Mouse (Mus musculus): ENCODE measurements around the gene Naa25. TPM values are rescaled to one million over a fixed set of nuclear protein-coding genes. Genes with fewer than 3 reads are reported as not detected.

Gene Naa25
- polyA plus RNA-seq, 1 experiment from 2014 or later, result 42.6 TPM

GRCm38 (mm10) chr5:121399540-121399939, 1.8 kb downstream of the Naa25 start:
- no peak overlapping the region for H3K4me3 ChIP-seq (ENCODE audit: low read depth, low read length)
- no peak overlapping the region for H3K27ac ChIP-seq (replicated peaks; ENCODE audit: low read depth, low read length)
- H3K4me1 ChIP-seq (ENCODE audit: control insufficient read depth, insufficient read depth, low read length), result 0 out of 2 replicates have a peak, but pooled peaks cover 2% of the 10 kb centered on the region
- no peak overlapping the region for H3K9ac ChIP-seq (ENCODE audit: low read length)
- 87% methylated on average over 5 of the region's 5 CpGs for WGBS
- no peaks in the 10 kb centered on the region for H3K27me3 ChIP-seq (ENCODE audit: control insufficient read depth, insufficient read depth, low read length)
- no peaks in the 10 kb centered on the region for H3K9me3 ChIP-seq (ENCODE audit: control insufficient read depth, low read length)
- H3K4me2 ChIP-seq (ENCODE audit: low read depth, severe bottlenecking), result no peak overlapping the region
- ATAC-seq (ENCODE audit: insufficient number of reproducible peaks, low FRiP score, low TSS enrichment, low read depth) (no peak), DNase-seq (ENCODE audit: low spot score) (no peak)
- H3K36me3 ChIP-seq (ENCODE audit: control insufficient read depth, insufficient read depth, low read length), result peaks cover 7% of the 10 kb centered on the region; the same call in 1 of the 2 replicates

- DNase-seq (ENCODE audit: low spot score), result no peak
- peaks cover 7% of the 10 kb centered on the region; the same call in 1 of the 2 replicates for H3K36me3 ChIP-seq (ENCODE audit: control insufficient read depth, insufficient read depth, low read length)
Observed at GRCm38 (mm10) chr5:121400064-121400463, 2.3 kb downstream of the Naa25 start.

GRCm38 (mm10) chr5:121400849-121401248, 3.1 kb downstream of the Naa25 start:
- ATAC-seq (ENCODE audit: insufficient number of reproducible peaks, low FRiP score, low TSS enrichment, low read depth), result no peak
- Histone ChIP-seq H3K27ac (replicated peaks; ENCODE audit: low read depth, low read length) (no peak overlapping the region), H3K9me3 (ENCODE audit: control insufficient read depth, low read length) (no peaks in the 10 kb centered on the region), H3K36me3 (ENCODE audit: control insufficient read depth, insufficient read depth, low read length) (peaks cover 7% of the 10 kb centered on the region; the same call in 1 of the 2 replicates), H3K4me2 (ENCODE audit: low read depth, severe bottlenecking) (no peak overlapping the region), H3K9ac (ENCODE audit: low read length) (no peak overlapping the region), H3K4me1 (ENCODE audit: control insufficient read depth, insufficient read depth, low read length) (0 out of 2 replicates have a peak, but pooled peaks cover 2% of the 10 kb centered on the region), H3K4me3 (ENCODE audit: low read depth, low read length) (no peak overlapping the region), H3K27me3 (ENCODE audit: control insufficient read depth, insufficient read depth, low read length) (no peaks in the 10 kb centered on the region)
- DNase-seq (ENCODE audit: low spot score), result no peak
- 87% methylated on average over 5 of the region's 5 CpGs for WGBS

More at GRCm38 (mm10) chr5:121400064-121400463, 2.3 kb downstream of the Naa25 start:
- H3K9ac ChIP-seq (ENCODE audit: low read length), result no peak overlapping the region
- no peak overlapping the region for H3K27ac ChIP-seq (replicated peaks; ENCODE audit: low read depth, low read length)
- H3K9me3 ChIP-seq (ENCODE audit: control insufficient read depth, low read length), result no peaks in the 10 kb centered on the region
- H3K4me2 ChIP-seq (ENCODE audit: low read depth, severe bottlenecking), result no peak overlapping the region
- 78% methylated on average over 5 of the region's 5 CpGs for WGBS
- no peaks in the 10 kb centered on the region for H3K27me3 ChIP-seq (ENCODE audit: control insufficient read depth, insufficient read depth, low read length)
- H3K4me1 ChIP-seq (ENCODE audit: control insufficient read depth, insufficient read depth, low read length), result 0 out of 2 replicates have a peak, but pooled peaks cover 2% of the 10 kb centered on the region
- no peak overlapping the region for H3K4me3 ChIP-seq (ENCODE audit: low read depth, low read length)
- no peak for ATAC-seq (ENCODE audit: insufficient number of reproducible peaks, low FRiP score, low TSS enrichment, low read depth)

- DNase-seq (ENCODE audit: low spot score), result no peak
- Histone ChIP-seq H3K9me3 (ENCODE audit: control insufficient read depth, low read length) (no peaks in the 10 kb centered on the region), H3K4me3 (ENCODE audit: low read depth, low read length) (no peak overlapping the region), H3K27me3 (ENCODE audit: control insufficient read depth, insufficient read depth, low read length) (no peaks in the 10 kb centered on the region), H3K4me1 (ENCODE audit: control insufficient read depth, insufficient read depth, low read length) (no peaks in the 10 kb centered on the region), H3K36me3 (ENCODE audit: control insufficient read depth, insufficient read depth, low read length) (peaks cover 15% of the 10 kb centered on the region; the same call in 1 of the 2 replicates), H3K4me2 (ENCODE audit: low read depth, severe bottlenecking) (no peak overlapping the region), H3K27ac (replicated peaks; ENCODE audit: low read depth, low read length) (no peak overlapping the region), H3K9ac (ENCODE audit: low read length) (no peak overlapping the region)
- no peak for ATAC-seq (ENCODE audit: insufficient number of reproducible peaks, low FRiP score, low TSS enrichment, low read depth)
- 92% methylated on average over 8 of the region's 8 CpGs for WGBS
Observed at GRCm38 (mm10) chr5:121407856-121408255, 10.1 kb downstream of the Naa25 start.

- no peak for ATAC-seq (ENCODE audit: insufficient number of reproducible peaks, low FRiP score, low TSS enrichment, low read depth)
Observed at GRCm38 (mm10) chr5:121410975-121411374, 13.2 kb downstream of the Naa25 start.

GRCm38 (mm10) chr5:121420721-121421120, 23.0 kb downstream of the Naa25 start:
- WGBS, result 91% methylated on average over 9 of the region's 9 CpGs
- H3K27me3 ChIP-seq (ENCODE audit: control insufficient read depth, insufficient read depth, low read length), result no peaks in the 10 kb centered on the region

More at GRCm38 (mm10) chr5:121410975-121411374, 13.2 kb downstream of the Naa25 start:
- Histone ChIP-seq H3K4me2 (ENCODE audit: low read depth, severe bottlenecking) (no peak overlapping the region), H3K27ac (replicated peaks; ENCODE audit: low read depth, low read length) (no peak overlapping the region), H3K9me3 (ENCODE audit: control insufficient read depth, low read length) (no peaks in the 10 kb centered on the region), H3K4me3 (ENCODE audit: low read depth, low read length) (no peak overlapping the region), H3K9ac (ENCODE audit: low read length) (no peak overlapping the region), H3K36me3 (ENCODE audit: control insufficient read depth, insufficient read depth, low read length) (peaks cover 28% of the 10 kb centered on the region; the same call in 1 of the 2 replicates), H3K27me3 (ENCODE audit: control insufficient read depth, insufficient read depth, low read length) (no peaks in the 10 kb centered on the region), H3K4me1 (ENCODE audit: control insufficient read depth, insufficient read depth, low read length) (no peaks in the 10 kb centered on the region)
- DNase-seq (ENCODE audit: low spot score), result no peak
- 92% methylated on average over 4 of the region's 4 CpGs for WGBS

GRCm38 (mm10) chr5:121422787-121423186, 25.1 kb downstream of the Naa25 start:
- no peak overlapping the region for H3K9ac ChIP-seq (ENCODE audit: low read length)

More at GRCm38 (mm10) chr5:121420721-121421120, 23.0 kb downstream of the Naa25 start:
- Histone ChIP-seq H3K9me3 (ENCODE audit: control insufficient read depth, low read length) (no peaks in the 10 kb centered on the region), H3K4me3 (ENCODE audit: low read depth, low read length) (no peak overlapping the region), H3K36me3 (ENCODE audit: control insufficient read depth, insufficient read depth, low read length) (peaks cover 56% of the 10 kb centered on the region), H3K27ac (replicated peaks; ENCODE audit: low read depth, low read length) (no peak overlapping the region), H3K4me2 (ENCODE audit: low read depth, severe bottlenecking) (no peak overlapping the region), H3K4me1 (ENCODE audit: control insufficient read depth, insufficient read depth, low read length) (no peaks in the 10 kb centered on the region), H3K9ac (ENCODE audit: low read length) (no peak overlapping the region)
- ATAC-seq (ENCODE audit: insufficient number of reproducible peaks, low FRiP score, low TSS enrichment, low read depth) (no peak), DNase-seq (ENCODE audit: low spot score) (no peak)

GRCm38 (mm10) chr5:121423297-121423696, 25.6 kb downstream of the Naa25 start:
- WGBS, result 79% methylated on average over 10 of the region's 10 CpGs
- no peak for ATAC-seq (ENCODE audit: insufficient number of reproducible peaks, low FRiP score, low TSS enrichment, low read depth)
- Histone ChIP-seq H3K9me3 (ENCODE audit: control insufficient read depth, low read length) (no peaks in the 10 kb centered on the region), H3K4me3 (ENCODE audit: low read depth, low read length) (no peak overlapping the region), H3K27ac (replicated peaks; ENCODE audit: low read depth, low read length) (no peak overlapping the region), H3K4me1 (ENCODE audit: control insufficient read depth, insufficient read depth, low read length) (no peaks in the 10 kb centered on the region), H3K27me3 (ENCODE audit: control insufficient read depth, insufficient read depth, low read length) (no peaks in the 10 kb centered on the region), H3K36me3 (ENCODE audit: control insufficient read depth, insufficient read depth, low read length) (peaks cover 52% of the 10 kb centered on the region), H3K4me2 (ENCODE audit: low read depth, severe bottlenecking) (no peak overlapping the region), H3K9ac (ENCODE audit: low read length) (no peak overlapping the region)
- no peak for DNase-seq (ENCODE audit: low spot score)

More at GRCm38 (mm10) chr5:121422787-121423186, 25.1 kb downstream of the Naa25 start:
- H3K36me3 ChIP-seq (ENCODE audit: control insufficient read depth, insufficient read depth, low read length), result peaks cover 53% of the 10 kb centered on the region
- no peaks in the 10 kb centered on the region for H3K4me1 ChIP-seq (ENCODE audit: control insufficient read depth, insufficient read depth, low read length)
- H3K27ac ChIP-seq (replicated peaks; ENCODE audit: low read depth, low read length), result no peak overlapping the region
- H3K27me3 ChIP-seq (ENCODE audit: control insufficient read depth, insufficient read depth, low read length), result no peaks in the 10 kb centered on the region
- H3K9me3 ChIP-seq (ENCODE audit: control insufficient read depth, low read length), result no peaks in the 10 kb centered on the region
- ATAC-seq (ENCODE audit: insufficient number of reproducible peaks, low FRiP score, low TSS enrichment, low read depth) (no peak), DNase-seq (ENCODE audit: low spot score) (no peak)
- 87% methylated on average over 6 of the region's 6 CpGs for WGBS
- H3K4me3 ChIP-seq (ENCODE audit: low read depth, low read length), result no peak overlapping the region
- H3K4me2 ChIP-seq (ENCODE audit: low read depth, severe bottlenecking), result no peak overlapping the region

GRCm38 (mm10) chr5:121428954-121429353, 31.2 kb downstream of the Naa25 start:
- Histone ChIP-seq H3K27me3 (ENCODE audit: control insufficient read depth, insufficient read depth, low read length) (no peaks in the 10 kb centered on the region), H3K4me2 (ENCODE audit: low read depth, severe bottlenecking) (no peak overlapping the region), H3K27ac (replicated peaks; ENCODE audit: low read depth, low read length) (no peak overlapping the region), H3K9ac (ENCODE audit: low read length) (no peak overlapping the region), H3K36me3 (ENCODE audit: control insufficient read depth, insufficient read depth, low read length) (peaks cover 59% of the 10 kb centered on the region), H3K4me3 (ENCODE audit: low read depth, low read length) (no peak overlapping the region), H3K9me3 (ENCODE audit: control insufficient read depth, low read length) (no peaks in the 10 kb centered on the region), H3K4me1 (ENCODE audit: control insufficient read depth, insufficient read depth, low read length) (no peaks in the 10 kb centered on the region)
- DNase-seq (ENCODE audit: low spot score), result no peak
- 88% methylated on average over 3 of the region's 3 CpGs for WGBS
- ATAC-seq (ENCODE audit: insufficient number of reproducible peaks, low FRiP score, low TSS enrichment, low read depth), result no peak
